Mouse (Mus musculus) forebrain, embryonic 15.5 days (tissue): Measurements from ENCODE around the gene Ccdc174. TPM values are rescaled to one million over a fixed set of nuclear protein-coding genes. Genes with fewer than 3 reads are reported as not detected.

Source experiments
- ATAC-seq: fragments of 200-750 bp; cut with Nextera tagmentation; replicated peaks from 2 replicates; pipeline ENCODE4 v1.8.0; 2017; ENCODE audit warnings: mild to moderate bottlenecking, moderate TSS enrichment, moderate library complexity
- H3K27ac ChIP-seq: fragments of 300-500 bp; sonication (generic); replicated peaks from 2 replicates; pipeline ENCODE4 v1.5.1; 2015; ENCODE audit warnings: mild to moderate bottlenecking, inconsistent platforms
- H3K27me3 ChIP-seq: fragments of 300-500 bp; sonication (generic); 2 replicates; pipeline ENCODE4 v1.6.1; 2015; ENCODE audit warnings: inconsistent platforms
- H3K36me3 ChIP-seq: fragments of 300-500 bp; sonication (generic); 2 replicates; pipeline ENCODE4 v1.6.1; 2015; ENCODE audit warnings: mild to moderate bottlenecking, inconsistent platforms
- H3K4me1 ChIP-seq: fragments of 300-500 bp; sonication (generic); 2 replicates; pipeline ENCODE4 v1.6.1; 2015; ENCODE audit warnings: inconsistent platforms
- H3K4me2 ChIP-seq: fragments of 300-500 bp; sonication (generic); replicated peaks from 2 replicates; pipeline ENCODE4 v1.6.1; 2015; ENCODE audit warnings: mild to moderate bottlenecking, inconsistent platforms
- H3K4me3 ChIP-seq: fragments of 300-500 bp; sonication (generic); 2 replicates; pipeline ENCODE4 v1.5.1; 2015; ENCODE audit warnings: mild to moderate bottlenecking, inconsistent platforms
- H3K9ac ChIP-seq: fragments of 300-500 bp; sonication (generic); replicated peaks from 2 replicates; pipeline ENCODE4 v1.6.1; 2015; ENCODE audit warnings: mild to moderate bottlenecking, inconsistent platforms
- H3K9me3 ChIP-seq: fragments of 300-500 bp; sonication (generic); 2 replicates; pipeline ENCODE4 v1.6.1; 2016; ENCODE audit warnings: inconsistent platforms
- WGBS: fragments of 180-500 bp; shearing (Covaris S2); methylation state at CpG from one replicate; pipeline ENCODE4 v1.1.7; 2015; ENCODE audit warnings: mixed read lengths; 5-methylcytosine and 5-hydroxymethylcytosine counted together
- polyA plus RNA-seq: library from polyadenylated mRNA; unstranded; fragments of >200 nt; fragmentation: Nextera tagmentation; extraction: Ambion mirVana; gene quantifications from 2 replicates; pipeline ENCODE4 v1.2.1, GENCODE M21; 2015

Ccdc174 gene
- polyA plus RNA-seq = 42.6 and 42.9 TPM in 2 replicates

DNA sequence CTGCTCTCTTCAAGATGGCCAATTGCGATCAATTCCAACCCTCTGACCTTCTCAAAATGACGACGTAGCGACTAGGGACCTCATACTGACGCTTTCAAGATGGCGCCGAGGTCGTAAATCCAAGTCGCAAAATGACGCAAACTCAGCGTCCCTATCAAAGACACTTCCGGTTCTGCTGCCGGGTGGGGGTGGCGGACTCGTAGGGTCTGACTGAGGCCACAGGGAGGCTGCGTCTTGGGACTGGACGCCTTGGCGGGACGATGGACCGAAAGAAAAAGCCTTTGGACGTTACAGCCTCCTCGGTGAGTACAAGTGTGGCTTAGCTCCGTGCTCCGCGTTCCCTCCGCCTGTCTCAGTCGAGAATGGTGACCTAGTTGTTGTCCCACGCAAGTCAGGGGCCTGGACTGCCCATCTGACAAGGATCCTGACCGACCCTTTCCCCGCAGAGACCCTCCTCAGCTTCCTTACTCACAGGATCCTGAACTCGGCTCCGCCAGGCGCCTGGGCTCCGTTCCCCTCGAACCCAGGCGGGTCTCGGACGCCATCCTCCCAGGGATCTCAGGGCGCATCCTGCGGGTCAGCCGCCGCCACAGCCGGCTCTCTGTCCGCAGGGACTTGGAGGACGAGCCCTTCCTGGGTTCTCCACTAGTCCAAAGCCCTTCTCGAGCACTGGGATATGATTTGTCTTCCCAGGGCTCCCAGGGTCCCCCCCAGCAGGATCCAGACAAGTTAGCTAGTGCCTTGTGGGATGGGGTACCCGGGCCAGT, at the start of gene Ccdc174:
TSS of gene Ccdc174 (plus strand) at position 169 of the 767 bp plus-strand sequence.
- peak; percentile 95 for ATAC-seq
- peak within 1 kb of the TSS; percentile 88 for H3K27ac ChIP-seq
- H3K36me3 ChIP-seq = peaks cover 22% of the 10 kb centered on the region
- WGBS = under 1% methylated on average over 47 of the region's 47 CpGs
- H3K4me3 ChIP-seq = peak within 1 kb of the TSS; percentile 96
- peak within 1 kb of the TSS; percentile 87 for H3K9ac ChIP-seq
- H3K9me3 ChIP-seq = no peaks in the 10 kb centered on the region
- H3K4me2 ChIP-seq = peak within 1 kb of the TSS; percentile 90
- peaks cover 18% of the 10 kb centered on the region for H3K4me1 ChIP-seq
- no peaks in the 10 kb centered on the region; the same call in 1 of the 2 replicates for H3K27me3 ChIP-seq

DNA sequence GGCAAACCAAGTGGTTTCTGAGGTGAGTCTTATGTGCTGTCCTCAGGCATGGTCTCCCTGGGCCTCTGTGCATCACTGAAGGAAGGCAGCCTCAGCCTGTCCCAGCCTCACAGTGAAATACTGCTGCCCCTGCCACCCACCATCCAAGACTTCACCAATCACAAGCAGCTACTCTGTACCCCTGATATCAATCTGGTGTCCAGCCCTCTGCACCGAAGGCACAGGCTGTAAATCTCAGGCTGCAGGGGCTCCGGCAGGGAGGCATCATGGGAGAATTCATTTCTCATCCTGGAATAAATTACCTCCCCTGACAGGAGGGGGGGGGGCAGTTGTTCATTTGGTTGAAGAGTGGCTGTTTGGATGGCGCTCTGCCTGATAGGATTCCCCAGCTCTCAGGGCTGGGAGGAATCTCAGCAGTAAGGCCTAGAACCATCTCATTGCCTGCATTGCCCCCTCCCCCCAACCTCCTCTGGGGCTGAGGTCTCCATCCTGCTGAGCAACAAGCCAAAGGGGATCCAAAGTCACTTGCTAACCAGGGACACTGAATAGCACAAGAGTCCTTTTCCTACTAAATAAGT, 44.9 kb upstream of the Ccdc174 start:
- Histone ChIP-seq H3K27ac (no peak overlapping the region), H3K27me3 (no peaks in the 10 kb centered on the region), H3K4me3 (no peak overlapping the region), H3K4me2 (no peak overlapping the region), H3K9ac (no peak overlapping the region), H3K36me3 (no peaks in the 10 kb centered on the region), H3K4me1 (peaks cover 4% of the 10 kb centered on the region; the same call in 1 of the 2 replicates), H3K9me3 (no peaks in the 10 kb centered on the region)
- 51% methylated on average over 3 of the region's 3 CpGs for WGBS
- no peak for ATAC-seq

DNA sequence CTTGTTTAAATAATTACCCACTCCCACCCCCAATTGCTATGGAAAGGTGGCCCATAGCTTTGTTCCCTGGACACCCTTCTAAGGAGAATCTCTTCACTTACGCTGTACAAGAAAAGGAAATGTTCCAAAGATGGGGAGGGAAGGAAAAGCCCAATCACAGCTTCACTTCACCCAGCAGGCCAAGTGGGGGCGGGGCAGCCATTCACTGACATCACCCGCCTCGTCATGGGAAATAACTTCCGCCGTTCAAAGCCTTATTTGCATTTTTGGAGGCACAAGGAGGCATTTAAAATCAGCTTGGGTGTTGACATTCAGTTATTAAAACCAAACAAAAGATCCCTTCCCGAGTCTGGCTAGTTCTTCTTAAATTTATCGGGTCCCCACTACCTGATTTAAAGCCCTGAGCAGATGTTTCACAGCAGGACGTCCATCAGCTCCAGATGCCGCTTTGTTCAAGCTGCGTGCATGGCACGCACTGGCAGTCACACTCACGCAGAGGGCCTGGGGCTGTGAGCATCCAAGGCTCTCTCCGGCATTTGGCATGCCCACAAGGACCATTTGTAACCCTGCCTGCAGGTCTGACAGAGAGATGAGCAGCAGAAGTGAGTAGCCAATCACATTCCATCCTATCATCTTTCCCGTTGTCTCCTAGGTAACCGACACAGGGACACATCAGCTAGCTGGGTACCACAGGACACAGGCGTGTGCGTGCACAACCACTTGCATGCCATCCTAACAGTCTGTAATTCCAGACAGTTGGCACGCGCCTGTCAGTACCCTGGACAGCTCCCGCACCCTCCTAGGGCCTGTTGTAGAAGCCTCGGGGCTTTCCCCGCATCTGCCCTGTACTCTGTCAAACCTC, 38.6 kb upstream of the Ccdc174 start:
- peak overlapping the region; percentile 39 for H3K4me3 ChIP-seq
- peak overlapping the region; percentile 48 for H3K9ac ChIP-seq
- no peaks in the 10 kb centered on the region for H3K36me3 ChIP-seq
- 2% methylated on average over 23 of the region's 23 CpGs for WGBS
- H3K27ac ChIP-seq = peak overlapping the region; percentile 91
- H3K27me3 ChIP-seq = peaks cover 20% of the 10 kb centered on the region
- H3K9me3 ChIP-seq = no peaks in the 10 kb centered on the region
- peaks cover 33% of the 10 kb centered on the region for H3K4me1 ChIP-seq
- ATAC-seq = peak; percentile 84
- peak overlapping the region; percentile 54 for H3K4me2 ChIP-seq

DNA sequence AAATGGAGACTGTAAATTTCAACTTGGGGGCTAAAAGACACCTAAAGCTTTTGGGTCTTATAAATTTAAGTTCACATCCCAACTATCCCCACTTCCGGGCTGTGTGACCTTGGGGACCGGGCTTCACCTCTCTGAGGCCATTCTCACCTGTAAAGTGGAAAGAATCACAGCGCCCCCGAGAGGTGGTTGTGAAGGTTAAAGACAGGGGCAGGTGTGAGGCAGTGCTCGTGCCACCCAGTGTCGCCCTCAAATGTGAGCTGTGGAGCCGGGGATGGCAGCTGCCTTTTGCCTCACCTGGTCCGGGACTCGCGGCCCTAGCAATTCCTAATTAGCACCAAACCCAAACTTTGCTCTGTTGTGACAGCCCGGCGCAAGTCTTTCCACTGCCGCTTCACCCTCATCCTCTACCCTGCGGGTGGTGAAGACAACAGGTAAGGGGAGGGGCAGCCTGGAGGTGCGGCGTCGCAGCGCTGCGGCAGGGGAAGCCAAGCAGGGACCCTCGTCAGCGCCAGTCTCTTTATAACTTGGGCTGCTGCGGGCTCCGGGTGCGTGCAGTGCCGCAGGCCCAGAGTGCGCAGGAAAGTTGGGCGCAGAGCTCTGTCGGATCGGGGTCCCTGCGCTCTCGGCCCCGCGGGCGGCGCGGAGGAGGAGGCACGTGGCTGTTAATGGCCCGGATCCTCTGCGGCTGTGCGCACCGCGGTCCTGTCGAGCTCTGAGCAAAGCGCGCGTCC, 34.8 kb upstream of the Ccdc174 start:
- Histone ChIP-seq H3K4me1 (peaks cover 28% of the 10 kb centered on the region), H3K9ac (peak overlapping the region; percentile 62), H3K4me2 (peak overlapping the region; percentile 84), H3K9me3 (no peaks in the 10 kb centered on the region), H3K36me3 (no peaks in the 10 kb centered on the region), H3K4me3 (peak overlapping the region; percentile 67), H3K27ac (no peak overlapping the region), H3K27me3 (peaks cover 34% of the 10 kb centered on the region)
- ATAC-seq = peak; percentile 11; the same call in 1 of the 2 replicates
- WGBS = 4% methylated on average over 40 of the region's 46 CpGs

DNA sequence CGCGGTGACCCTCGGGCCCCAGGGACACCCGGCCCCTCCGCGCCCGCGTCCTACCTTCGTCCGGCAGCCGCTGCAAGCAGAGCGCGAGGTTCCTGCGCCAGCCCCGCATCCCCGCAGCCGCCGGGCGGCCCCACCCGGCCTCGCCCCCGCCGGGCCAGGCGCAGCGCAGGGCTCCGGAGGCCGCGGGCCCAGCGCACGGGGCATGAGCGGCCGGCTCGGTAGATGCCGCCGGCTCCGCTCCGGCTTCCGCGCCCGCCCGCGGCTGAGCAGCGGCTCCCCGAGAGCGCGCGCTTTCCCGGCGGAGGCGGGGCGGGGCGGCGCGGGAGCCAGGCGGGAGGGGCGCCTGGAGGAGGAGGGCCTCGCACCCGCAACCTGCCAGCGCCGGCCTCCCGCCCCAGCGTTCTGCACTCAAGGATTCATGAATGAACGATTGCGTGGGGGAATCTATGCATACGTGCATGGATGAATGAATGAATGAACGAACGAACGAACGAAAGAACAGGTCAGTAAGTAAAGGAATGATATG, 34.2 kb upstream of the Ccdc174 start:
- ATAC-seq = peak; percentile 18
- Histone ChIP-seq H3K4me3 (peak overlapping the region; percentile 67), H3K27me3 (peaks cover 34% of the 10 kb centered on the region), H3K36me3 (no peaks in the 10 kb centered on the region), H3K27ac (no peak overlapping the region), H3K9ac (peak overlapping the region; percentile 62), H3K4me2 (peak overlapping the region; percentile 84), H3K9me3 (no peaks in the 10 kb centered on the region), H3K4me1 (peaks cover 22% of the 10 kb centered on the region)
- 3% methylated on average over 63 of the region's 69 CpGs for WGBS

DNA sequence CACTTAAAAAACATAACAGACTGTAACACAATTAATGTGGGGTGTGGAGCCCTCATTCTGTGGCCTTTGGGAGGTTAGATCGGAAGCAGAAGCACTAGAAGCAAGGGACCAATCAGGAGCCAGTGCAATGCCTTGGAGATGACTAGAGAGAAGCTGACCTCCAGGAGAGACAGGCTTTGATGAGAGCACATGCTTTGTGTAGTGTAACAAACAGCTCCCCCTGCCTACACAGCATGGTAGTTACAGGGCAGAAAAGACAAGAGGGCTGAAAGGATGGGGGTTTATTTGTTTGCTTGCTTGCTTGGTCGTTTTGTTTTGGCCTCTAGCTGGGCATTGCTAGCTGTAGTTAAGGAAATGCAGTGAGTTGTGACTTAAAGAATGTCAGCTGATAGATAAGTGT, 25.3 kb upstream of the Ccdc174 start:
- H3K4me3 ChIP-seq = no peak overlapping the region
- no peak overlapping the region for H3K27ac ChIP-seq
- H3K9me3 ChIP-seq = no peaks in the 10 kb centered on the region
- WGBS = 3% methylated on average over 2 of the region's 2 CpGs
- H3K9ac ChIP-seq = no peak overlapping the region
- no peaks in the 10 kb centered on the region for H3K36me3 ChIP-seq
- H3K4me1 ChIP-seq = no peaks in the 10 kb centered on the region
- H3K4me2 ChIP-seq = no peak overlapping the region
- peak; percentile 55; the same call in 1 of the 2 replicates for ATAC-seq
- H3K27me3 ChIP-seq = peaks cover 3% of the 10 kb centered on the region; the same call in 1 of the 2 replicates

DNA sequence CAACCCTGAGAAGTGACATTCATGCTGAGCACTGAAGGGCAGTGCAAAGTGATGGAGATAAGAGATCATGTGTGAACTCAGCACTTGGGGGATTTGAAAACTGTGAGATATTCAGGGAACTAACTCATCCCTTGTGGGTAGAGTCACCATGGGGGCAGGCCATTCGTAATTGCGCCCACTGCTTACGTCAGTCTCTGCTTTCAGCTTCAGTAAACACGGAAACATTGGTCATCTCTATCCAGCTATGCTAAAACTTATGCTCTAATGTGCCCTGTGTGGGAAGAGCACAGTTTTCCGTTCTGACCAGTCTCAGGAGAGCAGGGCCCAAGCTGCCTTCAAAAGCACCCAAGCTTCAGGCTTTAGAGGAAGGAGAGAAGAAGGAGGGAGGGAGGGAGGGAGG, 19.5 kb upstream of the Ccdc174 start:
- H3K27me3 ChIP-seq = peaks cover 3% of the 10 kb centered on the region; the same call in 1 of the 2 replicates
- no peak overlapping the region for H3K9ac ChIP-seq
- no peak for ATAC-seq
- H3K4me3 ChIP-seq = no peak overlapping the region
- WGBS = 75% methylated on average over 5 of the region's 5 CpGs
- H3K27ac ChIP-seq = no peak overlapping the region
- H3K4me1 ChIP-seq = no peaks in the 10 kb centered on the region
- H3K9me3 ChIP-seq = no peaks in the 10 kb centered on the region
- no peaks in the 10 kb centered on the region for H3K36me3 ChIP-seq
- H3K4me2 ChIP-seq = no peak overlapping the region

DNA sequence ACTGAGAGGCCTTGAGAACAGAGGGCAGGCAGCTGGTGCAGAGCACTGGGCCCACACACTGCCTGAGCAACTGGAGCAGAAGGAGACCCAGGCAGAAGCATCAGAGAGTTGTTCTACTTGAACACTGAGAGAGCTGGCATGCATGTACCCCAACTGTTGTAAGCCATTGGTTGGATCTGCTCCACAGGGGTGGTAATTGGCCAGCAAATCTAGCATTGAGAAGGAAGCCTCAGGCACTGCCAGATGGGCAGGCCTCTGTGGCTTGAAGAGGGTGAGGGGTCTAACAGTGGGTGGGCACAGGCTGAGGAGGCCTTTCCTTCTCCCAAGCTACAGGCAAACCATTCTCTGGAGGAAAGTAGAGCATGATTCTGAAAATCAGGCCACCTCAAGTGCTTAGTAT, 15.0 kb upstream of the Ccdc174 start:
- H3K36me3 ChIP-seq = no peaks in the 10 kb centered on the region
- no peak overlapping the region for H3K4me2 ChIP-seq
- no peak for ATAC-seq
- H3K4me3 ChIP-seq = no peak overlapping the region
- no peaks in the 10 kb centered on the region for H3K27me3 ChIP-seq
- H3K9me3 ChIP-seq = no peaks in the 10 kb centered on the region
- H3K9ac ChIP-seq = no peak overlapping the region
- no peak overlapping the region for H3K27ac ChIP-seq
- no peaks in the 10 kb centered on the region for H3K4me1 ChIP-seq

DNA sequence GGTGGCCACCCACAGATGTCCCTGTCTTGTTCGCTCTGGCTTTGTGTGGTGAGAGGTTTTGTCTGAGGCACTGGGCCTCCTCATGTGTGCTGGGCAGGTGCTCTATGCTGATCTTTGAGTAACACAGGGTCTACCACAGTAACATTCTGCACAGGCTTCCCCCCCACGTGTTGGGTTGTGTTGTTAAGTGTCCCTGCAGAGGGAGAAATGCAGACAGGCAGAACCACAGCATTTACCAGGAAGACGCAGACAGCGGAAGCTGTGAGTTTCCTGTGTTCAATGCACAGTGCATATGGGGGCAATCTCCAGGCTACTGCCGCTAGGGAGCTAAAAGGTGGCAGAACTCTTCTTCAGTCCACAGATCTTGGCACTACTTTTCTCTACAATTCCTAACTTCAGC, 13.3 kb upstream of the Ccdc174 start:
- Histone ChIP-seq H3K9ac (no peak overlapping the region), H3K36me3 (no peaks in the 10 kb centered on the region), H3K27me3 (no peaks in the 10 kb centered on the region), H3K9me3 (no peaks in the 10 kb centered on the region), H3K4me3 (no peak overlapping the region), H3K4me1 (no peaks in the 10 kb centered on the region), H3K27ac (no peak overlapping the region), H3K4me2 (no peak overlapping the region)
- WGBS = 85% methylated on average over 5 of the region's 5 CpGs
- no peak for ATAC-seq

DNA sequence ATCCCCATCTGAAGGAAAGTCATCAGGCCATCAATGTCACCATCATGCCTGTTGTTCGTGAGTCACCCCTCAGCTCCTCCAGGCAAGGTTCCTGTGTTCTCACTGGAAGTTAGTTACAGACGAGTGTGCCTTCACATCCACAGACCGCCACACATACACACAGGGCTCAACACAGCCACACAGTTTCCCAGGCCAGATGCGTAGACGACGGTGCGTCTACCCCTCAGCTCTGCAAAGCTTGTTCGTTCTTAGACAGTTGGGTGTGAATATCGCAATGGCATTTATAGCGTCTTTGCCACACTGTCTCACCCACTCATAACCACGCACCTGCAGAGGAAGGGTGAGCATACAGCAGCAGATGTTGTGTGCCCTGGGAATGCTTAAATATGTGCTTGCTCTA, 12.3 kb upstream of the Ccdc174 start:
- 77% methylated on average over 11 of the region's 11 CpGs for WGBS
- Histone ChIP-seq H3K27ac (no peak overlapping the region), H3K4me1 (no peaks in the 10 kb centered on the region), H3K9me3 (no peaks in the 10 kb centered on the region), H3K36me3 (no peaks in the 10 kb centered on the region), H3K4me3 (no peak overlapping the region), H3K9ac (no peak overlapping the region), H3K27me3 (no peaks in the 10 kb centered on the region), H3K4me2 (no peak overlapping the region)
- ATAC-seq = no peak

DNA sequence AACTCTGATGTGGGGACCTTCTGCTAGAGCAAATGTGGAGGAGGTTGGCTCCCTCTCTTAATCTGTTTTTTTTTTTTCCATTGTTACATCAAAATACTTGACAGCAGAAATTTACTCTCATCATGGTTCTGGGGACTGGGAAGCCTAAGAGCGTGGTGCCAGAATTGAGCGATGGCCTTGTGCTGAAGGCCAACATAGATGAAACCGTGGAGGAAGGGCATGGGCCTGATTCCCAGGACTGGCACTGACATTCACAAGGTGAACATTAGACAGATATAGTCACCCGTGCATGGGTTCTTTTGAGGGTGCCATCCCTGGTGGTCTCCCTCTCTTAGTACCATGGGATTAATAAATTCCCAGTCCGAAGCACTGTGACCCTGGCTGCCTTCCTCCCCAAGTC, 9.8 kb upstream of the Ccdc174 start:
- ATAC-seq = no peak
- H3K4me2 ChIP-seq = no peak overlapping the region
- peaks cover 5% of the 10 kb centered on the region; the same call in 1 of the 2 replicates for H3K27me3 ChIP-seq
- no peak overlapping the region for H3K9ac ChIP-seq
- WGBS = 86% methylated on average over 5 of the region's 5 CpGs
- H3K27ac ChIP-seq = no peak overlapping the region
- no peaks in the 10 kb centered on the region for H3K4me1 ChIP-seq
- H3K36me3 ChIP-seq = no peaks in the 10 kb centered on the region
- no peaks in the 10 kb centered on the region for H3K9me3 ChIP-seq
- no peak overlapping the region for H3K4me3 ChIP-seq
